Mouse (Mus musculus) liver, embryonic 14.5 days (tissue): ENCODE measurements around the gene Ugt1a6b. TPM values are rescaled to one million over a fixed set of nuclear protein-coding genes. Genes with fewer than 3 reads are reported as not detected.
"Not testable (repeated sequence)": the region's sequence is repeated elsewhere in the genome, so short reads cannot be mapped to it uniquely, and the experiment has no call there.

Experiments
- ATAC-seq: fragments of 200-750 bp; cut with Nextera tagmentation; 2 replicates; pipeline ENCODE4 v1.8.0; 2017; ENCODE audit warnings: moderate number of reproducible peaks, mild to moderate bottlenecking, moderate library complexity; ENCODE audit not compliant: insufficient read depth
- DNase-seq, 3 experiments: peaks; one replicate each; pipeline ENCODE4 v3.0.0-alpha.2; 2012 to 2013; ENCODE audit warnings: low read depth in 3 of 3, low spot score in 3 of 3
- H3K27ac ChIP-seq: fragments of 300-500 bp; sonication (generic); 2 replicates; pipeline ENCODE4 v1.5.1; 2014; ENCODE audit warnings: moderate library complexity, mild to moderate bottlenecking, control low read depth, inconsistent platforms
- H3K27me3 ChIP-seq: fragments of 300-500 bp; sonication (generic); 2 replicates; pipeline ENCODE4 v1.6.1; 2014; ENCODE audit warnings: mild to moderate bottlenecking, low read length, moderate library complexity; ENCODE audit not compliant: control insufficient read depth, insufficient read depth
- H3K36me3 ChIP-seq: fragments of 300-500 bp; sonication (generic); replicated peaks from 2 replicates; pipeline ENCODE4 v1.6.1; 2014; ENCODE audit warnings: low read depth; ENCODE audit not compliant: control insufficient read depth, insufficient read depth
- H3K4me1 ChIP-seq, 2 experiments: fragments of 200-500 bp in 1 of 2; fragments of 300-500 bp in 1 of 2; sonication (generic) in 1 of 2; replicated peaks; 2 replicates each; pipeline ENCODE4 v1.6.1; 2012 to 2014; ENCODE audit warnings: antibody characterized with exemption in 1 of 2, inconsistent platforms in 1 of 2, low read length in 1 of 2; ENCODE audit not compliant: control insufficient read depth in 2 of 2, insufficient read depth in 2 of 2
- H3K4me2 ChIP-seq: fragments of 300-500 bp; sonication (generic); 2 replicates; pipeline ENCODE4 v1.6.1; 2014; ENCODE audit warnings: low read depth, mild to moderate bottlenecking, control low read depth, moderate library complexity
- H3K4me3 ChIP-seq, 2 experiments: fragments of 200-500 bp in 1 of 2; fragments of 300-500 bp in 1 of 2; sonication (generic) in 1 of 2; 2 replicates each; pipeline ENCODE4 v1.5.1; 2012 to 2014; ENCODE audit warnings: low read depth in 2 of 2, low read length in 2 of 2, mild to moderate bottlenecking in 2 of 2, control low read depth in 1 of 2, inconsistent platforms in 1 of 2, moderate library complexity in 1 of 2; ENCODE audit not compliant: insufficient read depth in 1 of 2
- H3K9ac ChIP-seq: fragments of 300-500 bp; sonication (generic); replicated peaks from 2 replicates; pipeline ENCODE4 v1.6.1; 2014; ENCODE audit warnings: mild to moderate bottlenecking, control low read depth, moderate library complexity
- H3K9me3 ChIP-seq: fragments of 300-500 bp; sonication (generic); 2 replicates; pipeline ENCODE4 v1.6.1; 2016; ENCODE audit warnings: low read length, mixed read lengths; ENCODE audit not compliant: control insufficient read depth
- CTCF ChIP-seq: IDR thresholded peaks from 2 replicates; pipeline ENCODE4 v1.5.1; 2016; ENCODE audit warnings: antibody characterized with exemption, low read depth, control low read depth
- EP300 ChIP-seq: IDR thresholded peaks from 2 replicates; pipeline ENCODE4 v1.6.1; 2016; ENCODE audit warnings: antibody characterized with exemption, low read depth
- WGBS: fragments of 180-500 bp; shearing (Covaris S2); extraction: QIAGEN DNeasy Blood & Tissue Kit; methylation state at CpG from one replicate; pipeline ENCODE4 v1.1.7; 2014; ENCODE audit not compliant: insufficient replicate concordance; 5-methylcytosine and 5-hydroxymethylcytosine counted together
- polyA plus RNA-seq, 2 experiments: library from polyadenylated mRNA; depleted of rRNA in 1 of 2; stranded (reverse) in 1 of 2; unstranded in 1 of 2; fragments of >200 nt; fragmentation: Nextera tagmentation in 1 of 2; extraction: Ambion mirVana in 1 of 2; gene quantifications; 2 replicates each; pipeline versions ENCODE4 v1.2.1 to v1.2.3; 2012 to 2014

Ugt1a6b gene
- polyA plus RNA-seq (2012; rRNA removed) (2.3 and 3.1 TPM in 2 replicates), polyA plus RNA-seq (2014; fragmentation: Nextera tagmentation; extraction: Ambion mirVana) (4.8 and 5.1 TPM in 2 replicates)

- not testable (repeated sequence) for H3K4me3 ChIP-seq, H3K27ac ChIP-seq, H3K36me3 ChIP-seq, H3K27me3 ChIP-seq, H3K9ac ChIP-seq, ATAC-seq, H3K4me2 ChIP-seq, DNase-seq, H3K4me1 ChIP-seq, H3K9me3 ChIP-seq
- 15% methylated on average over 2 of the region's 3 CpGs for WGBS
Measured at GRCm38 (mm10) chr1:88103019-88103418, at the start of gene Ugt1a6b. Ugt1a6b (plus strand) TSS chr1:88103252.

DNA sequence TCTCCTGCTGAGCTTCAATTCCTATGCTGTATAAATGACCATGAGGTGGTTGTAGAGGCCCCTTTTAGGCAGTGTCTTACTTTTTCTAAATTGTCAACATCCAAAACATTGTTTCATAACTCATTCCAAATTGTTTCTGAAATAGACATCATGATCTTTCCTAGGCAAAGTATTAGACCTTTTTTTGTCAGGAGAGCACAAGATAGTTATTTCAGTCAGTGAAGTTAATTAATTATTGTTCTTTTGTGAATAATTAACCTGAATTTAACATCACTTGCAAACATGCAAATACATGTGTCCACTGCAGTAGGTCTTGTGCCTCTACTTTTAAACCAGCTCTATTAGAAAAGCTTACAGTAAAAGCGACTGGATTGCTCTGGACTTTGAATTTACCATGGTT lies 48.0 kb upstream of the Ugt1a6b start, which contains the start of gene Ugt1a10:
Ugt1a10 (plus strand) TSS at position 301 of the 400 bp plus-strand sequence.
- Histone ChIP-seq H3K4me2 (no peak within 1 kb of the TSS), H3K4me3 (no peak within 1 kb of the TSS), H3K9ac (no peak within 1 kb of the TSS), H3K9me3 (no peaks in the 10 kb centered on the region), H3K27ac (no peak within 1 kb of the TSS), H3K4me1 (no peaks in the 10 kb centered on the region), H3K27me3 (no peaks in the 10 kb centered on the region), H3K36me3 (no peaks in the 10 kb centered on the region)
- no peak for TF ChIP-seq EP300
- TF ChIP-seq CTCF, result no peak
- DNase-seq, result no peak
- WGBS, result 50% methylated on average over 1 of the region's 1 CpGs
- ATAC-seq, result no peak

DNA sequence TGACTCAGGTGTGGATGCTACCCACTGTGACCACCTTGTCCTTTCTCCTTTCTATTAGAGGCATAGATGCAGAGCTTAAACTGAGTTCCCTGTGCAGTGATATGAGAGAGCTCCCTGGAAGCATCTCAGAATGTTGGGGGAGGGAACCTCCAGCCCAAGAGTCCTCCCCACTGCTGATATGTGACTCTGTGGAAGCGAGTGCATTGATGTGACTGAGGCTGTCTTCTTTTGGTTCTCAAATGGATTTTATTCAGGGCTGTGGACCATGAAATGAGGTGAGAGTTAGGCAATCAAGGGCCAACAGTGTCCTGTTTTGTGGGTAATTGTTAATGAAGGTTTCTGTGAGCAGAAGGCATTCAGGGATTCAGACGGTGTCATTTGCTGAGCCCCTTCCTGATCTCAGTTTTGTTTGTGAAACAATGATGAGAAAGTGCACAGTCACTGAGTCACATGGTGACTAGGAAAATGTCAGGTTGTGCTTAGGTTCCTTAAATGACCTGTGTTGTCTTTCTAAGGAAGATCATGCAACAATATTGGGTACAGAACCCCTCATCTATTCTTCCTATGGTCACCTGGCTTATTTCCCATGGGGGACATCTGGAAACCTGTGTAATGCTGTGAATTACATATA lies 36.5 kb upstream of the Ugt1a6b start:
- not testable (repeated sequence) for H3K4me3 ChIP-seq, ATAC-seq, H3K4me2 ChIP-seq, H3K4me1 ChIP-seq, H3K36me3 ChIP-seq, H3K9ac ChIP-seq, DNase-seq, H3K9me3 ChIP-seq, H3K27ac ChIP-seq, H3K27me3 ChIP-seq
- 20% methylated on average over 1 of the region's 2 CpGs for WGBS

- no peaks in the 10 kb centered on the region for H3K36me3 ChIP-seq
- H3K4me2 ChIP-seq, result no peak within 1 kb of the TSS
- DNase-seq (no peak), ATAC-seq (no peak)
- TF ChIP-seq EP300 (no peak), CTCF (no peak)
- no peak within 1 kb of the TSS for H3K4me3 ChIP-seq
- H3K27me3 ChIP-seq, result no peaks in the 10 kb centered on the region
- H3K4me1 ChIP-seq, result no peaks in the 10 kb centered on the region
- H3K9me3 ChIP-seq, result no peaks in the 10 kb centered on the region
- H3K27ac ChIP-seq, result no peak within 1 kb of the TSS
- 45% methylated on average over 2 of the region's 2 CpGs for WGBS
- no peak within 1 kb of the TSS for H3K9ac ChIP-seq
Measured at GRCm38 (mm10) chr1:88070495-88070894, 32.6 kb upstream of the Ugt1a6b start, which contains the start of gene Ugt1a9. Ugt1a9 (plus strand) TSS chr1:88070800.

GRCm38 (mm10) chr1:88070902-88071301 lies 32.1 kb upstream of the Ugt1a6b start:
- no peaks in the 10 kb centered on the region for H3K27me3 ChIP-seq
- no peaks in the 10 kb centered on the region for H3K36me3 ChIP-seq
- ATAC-seq (no peak), DNase-seq (no peak)
- no peaks in the 10 kb centered on the region for H3K9me3 ChIP-seq
- no peak overlapping the region for H3K4me2 ChIP-seq
- no peak overlapping the region for H3K27ac ChIP-seq
- no peak overlapping the region for H3K9ac ChIP-seq
- no peak overlapping the region for H3K4me3 ChIP-seq
- H3K4me1 ChIP-seq, result no peaks in the 10 kb centered on the region
- TF ChIP-seq CTCF, result no peak
- no peak for TF ChIP-seq EP300
- 54% methylated on average over 4 of the region's 4 CpGs for WGBS
